Mouse (Mus musculus): ENCODE data around the gene Psmb2. TPM values are rescaled to one million over a fixed set of nuclear protein-coding genes. Genes with fewer than 3 reads are reported as not detected.

Psmb2 gene
- total and polyA plus RNA-seq, 3 experiments, result 225 to 447 (median 395) TPM

DNA sequence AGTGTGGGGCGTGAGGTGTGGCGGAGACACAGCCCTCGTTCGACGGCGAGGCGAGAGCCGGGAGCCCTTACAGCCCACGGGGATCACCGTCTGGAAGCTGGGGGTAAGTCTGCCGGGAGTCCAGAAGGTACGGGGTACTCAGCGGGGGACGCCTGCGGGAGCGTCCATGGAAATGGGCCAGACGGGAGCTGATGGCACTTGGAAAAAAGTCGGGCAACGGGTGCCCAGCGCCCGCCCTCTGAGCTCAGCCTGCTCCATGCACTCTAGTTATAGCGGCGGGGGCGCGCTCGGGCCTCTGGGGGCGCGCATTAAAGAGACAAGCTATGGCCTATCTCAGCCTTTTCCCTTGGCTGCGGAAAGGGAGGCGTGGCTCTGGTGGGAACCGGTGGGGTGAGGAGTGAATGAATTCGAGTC, 58.6 kb downstream of the Psmb2 start, which contains the start of gene Tfap2e:
Gene Tfap2e (minus strand): TSS at position 240 of the 414 bp plus-strand sequence.
- H3K4me2 ChIP-seq (ENCODE audit: insufficient read depth, low read depth, poor library complexity, severe bottlenecking), result no peak within 1 kb of the TSS
- peaks cover 7% of the 10 kb centered on the region for H3K9me3 ChIP-seq (replicated peaks; ENCODE audit: low read length)
- no peak within 1 kb of the TSS for H3K4me3 ChIP-seq (replicated peaks in 1 of 3; ENCODE audit: low read depth in 2 of 3, low read length in 2 of 3, poor library complexity in 1 of 3)
- no peaks in the 10 kb centered on the region for H3K36me3 ChIP-seq (replicated peaks in 1 of 2; ENCODE audit: control insufficient read depth in 1 of 2, insufficient read depth in 1 of 2, low read length in 1 of 2)
- dilution Hi-C loops (cut with MboI; ENCODE audit: extremely low pct_ligation_motif_present, extremely low pct_unique_long_range_greater_than_20kb, low sequenced_read_pairs), result no loop called here
- in situ Hi-C loops (cut with MboI; ENCODE audit: low pct_ligation_motif_present, low pct_unique_long_range_greater_than_20kb, low sequenced_read_pairs), result no loop called here
- H3K27me3 ChIP-seq (replicated peaks), result no peaks in the 10 kb centered on the region
- DNase-seq (ENCODE audit: extremely low read depth), result no peak
- TF ChIP-seq TCF12 (IDR thresholded peaks at IDR 0.05; ENCODE audit: low read depth, low read length), result no peak
- TF ChIP-seq ZNF384 (IDR thresholded peaks at IDR 0.05; ENCODE audit: low read depth, low read length), result no peak
- H3K4me1 ChIP-seq (ENCODE audit: control insufficient read depth in 1 of 2, insufficient read depth in 2 of 2), result no peaks in the 10 kb centered on the region
- H3K27ac ChIP-seq (ENCODE audit: insufficient read depth, low read depth), result no peak within 1 kb of the TSS
- no peak within 1 kb of the TSS for H3K9ac ChIP-seq (ENCODE audit: insufficient read depth, low read depth)
- no peaks in the 10 kb centered on the region for H3K79me2 ChIP-seq (replicated peaks; ENCODE audit: control insufficient read depth, extremely low read depth, insufficient read depth, poor library complexity, severe bottlenecking)

DNA sequence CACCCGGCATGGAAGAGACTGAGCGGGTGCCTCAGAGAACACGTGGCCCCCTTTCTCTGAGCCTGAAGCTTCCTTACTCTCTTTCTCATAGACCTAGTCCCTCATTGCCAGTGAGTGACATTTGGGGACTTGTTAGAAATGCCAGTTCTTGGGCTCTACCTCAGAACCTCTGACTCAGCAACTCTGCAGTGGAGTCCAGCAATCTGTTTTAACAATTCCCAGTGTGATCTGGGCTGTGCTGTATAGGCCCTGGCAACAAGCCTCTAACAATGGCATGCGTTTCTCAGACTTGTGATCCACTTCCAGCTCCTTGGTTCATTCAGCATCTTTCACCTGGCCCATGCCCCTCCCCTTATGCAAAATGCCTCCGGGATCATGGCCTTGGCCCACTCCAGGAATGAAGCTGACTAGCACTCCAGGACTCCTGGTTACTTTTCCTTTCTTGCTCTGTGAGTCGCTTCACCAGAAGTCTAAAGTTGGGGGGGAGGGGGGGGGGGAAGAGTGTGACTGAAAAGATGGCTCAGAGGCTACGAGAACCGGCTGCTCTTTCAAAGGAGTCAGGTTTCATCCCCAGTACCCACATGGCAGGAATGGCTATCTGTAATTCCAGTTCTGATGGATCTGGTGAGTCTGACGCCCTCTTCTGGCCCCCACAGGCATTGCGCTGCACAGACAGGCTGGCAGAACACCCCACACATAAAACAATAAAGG, 62.7 kb downstream of the Psmb2 start:
- H3K27ac ChIP-seq (ENCODE audit: insufficient read depth, low read depth), result no peak overlapping the region
- dilution Hi-C loops (cut with MboI; ENCODE audit: extremely low pct_ligation_motif_present, extremely low pct_unique_long_range_greater_than_20kb, low sequenced_read_pairs) (no loop called here), in situ Hi-C loops (cut with MboI; ENCODE audit: low pct_ligation_motif_present, low pct_unique_long_range_greater_than_20kb, low sequenced_read_pairs) (no loop called here)
- H3K9ac ChIP-seq (ENCODE audit: insufficient read depth, low read depth), result no peak overlapping the region
- H3K27me3 ChIP-seq (replicated peaks), result no peaks in the 10 kb centered on the region
- 0 out of 4 replicates have a peak, but pooled peaks cover 0 to 4% of the 10 kb centered on the region in 2 experiments for H3K4me1 ChIP-seq (ENCODE audit: control insufficient read depth in 1 of 2, insufficient read depth in 2 of 2)
- H3K4me3 ChIP-seq (replicated peaks in 1 of 3; ENCODE audit: low read depth in 2 of 3, low read length in 2 of 3, poor library complexity in 1 of 3), result no peak overlapping the region
- peaks cover 7% of the 10 kb centered on the region for H3K9me3 ChIP-seq (replicated peaks; ENCODE audit: low read length)
- no peak overlapping the region for H3K4me2 ChIP-seq (ENCODE audit: insufficient read depth, low read depth, poor library complexity, severe bottlenecking)
- H3K79me2 ChIP-seq (replicated peaks; ENCODE audit: control insufficient read depth, extremely low read depth, insufficient read depth, poor library complexity, severe bottlenecking), result no peaks in the 10 kb centered on the region
- peak; percentile 53 for TF ChIP-seq SMC3 (IDR thresholded peaks at IDR 0.05; ENCODE audit: low read depth, low read length)
- peak in 1 of 2 experiments; percentile 58; a peak in 2 of 4 replicates for TF ChIP-seq CTCF (conservative IDR thresholded peaks at IDR 0.05 in 1 of 2, IDR thresholded peaks at IDR 0.05 in 1 of 2; ENCODE audit: low read depth in 2 of 2, low read length in 2 of 2)
- no peak for TF ChIP-seq TBP (conservative IDR thresholded peaks at IDR 0.05; ENCODE audit: low read depth, low read length)
- no peak for TF ChIP-seq JUND (conservative IDR thresholded peaks at IDR 0.05; ENCODE audit: low read depth, low read length)
- TF ChIP-seq JUN (IDR thresholded peaks at IDR 0.05; ENCODE audit: insufficient read depth, low read depth, low read length), result no peak
- H3K36me3 ChIP-seq (replicated peaks in 1 of 2; ENCODE audit: control insufficient read depth in 1 of 2, insufficient read depth in 1 of 2, low read length in 1 of 2), result peaks cover 17 to 21% of the 10 kb centered on the region in 2 experiments
- no peak for DNase-seq (ENCODE audit: extremely low read depth)

DNA sequence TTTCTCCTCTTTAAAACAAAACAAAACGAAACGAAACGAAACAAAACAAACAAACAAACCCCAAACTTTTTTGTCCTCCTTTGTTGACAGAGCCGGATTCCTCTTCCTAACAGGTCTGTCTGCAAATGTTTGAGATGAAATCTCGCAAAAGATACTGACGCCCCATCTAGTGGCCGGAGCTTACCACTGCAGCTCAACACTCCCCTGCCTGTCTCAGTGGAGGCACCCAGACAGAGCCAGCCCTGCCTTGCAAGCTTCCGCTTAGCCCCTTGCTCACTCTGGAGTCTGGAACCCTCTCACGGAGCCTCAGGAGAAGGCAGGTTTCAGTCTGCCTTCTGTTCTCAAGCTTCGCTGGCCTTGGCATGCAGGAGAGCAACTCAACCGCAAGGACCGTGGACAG, 64.0 kb downstream of the Psmb2 start:
- H3K4me2 ChIP-seq (ENCODE audit: insufficient read depth, low read depth, poor library complexity, severe bottlenecking), result no peak overlapping the region
- H3K27me3 ChIP-seq (replicated peaks), result no peaks in the 10 kb centered on the region
- 0 out of 4 replicates have a peak, but pooled peaks cover 0 to 4% of the 10 kb centered on the region in 2 experiments for H3K4me1 ChIP-seq (ENCODE audit: control insufficient read depth in 1 of 2, insufficient read depth in 2 of 2)
- H3K9ac ChIP-seq (ENCODE audit: insufficient read depth, low read depth), result no peak overlapping the region
- in situ Hi-C loops (cut with MboI; ENCODE audit: low pct_ligation_motif_present, low pct_unique_long_range_greater_than_20kb, low sequenced_read_pairs) (no loop called here), dilution Hi-C loops (cut with MboI; ENCODE audit: extremely low pct_ligation_motif_present, extremely low pct_unique_long_range_greater_than_20kb, low sequenced_read_pairs) (no loop called here)
- H3K36me3 ChIP-seq (replicated peaks in 1 of 2; ENCODE audit: control insufficient read depth in 1 of 2, insufficient read depth in 1 of 2, low read length in 1 of 2), result peaks cover 25 to 34% of the 10 kb centered on the region in 2 experiments
- H3K79me2 ChIP-seq (replicated peaks; ENCODE audit: control insufficient read depth, extremely low read depth, insufficient read depth, poor library complexity, severe bottlenecking), result no peaks in the 10 kb centered on the region
- H3K9me3 ChIP-seq (replicated peaks; ENCODE audit: low read length), result no peaks in the 10 kb centered on the region
- TF ChIP-seq RCOR1 (conservative IDR thresholded peaks at IDR 0.05; ENCODE audit: low read depth, low read length), result no peak
- no peak for TF ChIP-seq ETS1 (conservative IDR thresholded peaks at IDR 0.05; ENCODE audit: low read depth, low read length)
- TF ChIP-seq CTCF (conservative IDR thresholded peaks at IDR 0.05 in 1 of 2, IDR thresholded peaks at IDR 0.05 in 1 of 2; ENCODE audit: low read depth in 2 of 2, low read length in 2 of 2), result peak; percentile 64 to 91
- TF ChIP-seq MYC (IDR thresholded peaks at IDR 0.05; ENCODE audit: low read depth, low read length), result no peak
- TF ChIP-seq MEF2A (IDR thresholded peaks at IDR 0.05; ENCODE audit: borderline replicate concordance, low read depth, low read length), result no peak
- no peak for TF ChIP-seq POLR2AphosphoS2 (IDR thresholded peaks at IDR 0.05; ENCODE audit: low read depth, low read length)
- no peak for TF ChIP-seq EP300 (IDR thresholded peaks at IDR 0.05; ENCODE audit: low read length)
- no peak for TF ChIP-seq NRF1 (IDR thresholded peaks at IDR 0.05; ENCODE audit: low read depth, low read length)
- peak; percentile 86 for TF ChIP-seq RAD21 (IDR thresholded peaks at IDR 0.05; ENCODE audit: low read depth, low read length)
- no peak for TF ChIP-seq TBP (conservative IDR thresholded peaks at IDR 0.05; ENCODE audit: low read depth, low read length)
- TF ChIP-seq MAX (IDR thresholded peaks at IDR 0.05; ENCODE audit: low read length), result no peak
- no peak for TF ChIP-seq POLR2A (IDR thresholded peaks at IDR 0.05; ENCODE audit: low read depth, low read length)
- no peak for TF ChIP-seq HCFC1 (IDR thresholded peaks at IDR 0.05; ENCODE audit: low read depth, low read length)
- no peak for TF ChIP-seq IRF4 (IDR thresholded peaks at IDR 0.05; ENCODE audit: low read depth, low read length)
- TF ChIP-seq ZC3H11A (IDR thresholded peaks at IDR 0.05; ENCODE audit: low read depth, low read length), result peak; percentile 65
- no peak for TF ChIP-seq PAX5 (IDR thresholded peaks at IDR 0.05; ENCODE audit: low read length)
- no peak for TF ChIP-seq MAZ (IDR thresholded peaks at IDR 0.05; ENCODE audit: low read depth, low read length)
- no peak for TF ChIP-seq ZMIZ1 (IDR thresholded peaks at IDR 0.05; ENCODE audit: low read depth, low read length)
- TF ChIP-seq SMC3 (IDR thresholded peaks at IDR 0.05; ENCODE audit: low read depth, low read length), result peak; percentile 94
- TF ChIP-seq SIN3A (IDR thresholded peaks at IDR 0.05; ENCODE audit: low read length), result no peak
- no peak for TF ChIP-seq GABPA (IDR thresholded peaks at IDR 0.05; ENCODE audit: insufficient replicate concordance, low read depth, low read length)
- no peak overlapping the region for H3K4me3 ChIP-seq (replicated peaks in 1 of 3; ENCODE audit: low read depth in 2 of 3, low read length in 2 of 3, poor library complexity in 1 of 3)
- H3K27ac ChIP-seq (ENCODE audit: insufficient read depth, low read depth), result no peak overlapping the region
- peak; percentile 79 for DNase-seq (ENCODE audit: extremely low read depth)
